Mouse (Mus musculus) lung, postnatal 0 days (tissue): ENCODE data around the gene Kcnh4.

Experiments
- CTCF ChIP-seq: IDR thresholded peaks from 2 replicates; pipeline ENCODE4 v1.5.1; 2016; ENCODE audit warnings: antibody characterized with exemption, mild to moderate bottlenecking
- EP300 ChIP-seq: IDR thresholded peaks from 2 replicates; pipeline ENCODE4 v1.6.1; 2016; ENCODE audit warnings: antibody characterized with exemption, mild to moderate bottlenecking, control low read depth

GRCm38 (mm10) chr11:100741348-100741747 lies 18.4 kb downstream of the Kcnh4 start:
- no peak for TF ChIP-seq CTCF
- TF ChIP-seq EP300 = no peak
